ENCODE assay signal across 13 mouse cellular contexts in the genomic region with DNA sequence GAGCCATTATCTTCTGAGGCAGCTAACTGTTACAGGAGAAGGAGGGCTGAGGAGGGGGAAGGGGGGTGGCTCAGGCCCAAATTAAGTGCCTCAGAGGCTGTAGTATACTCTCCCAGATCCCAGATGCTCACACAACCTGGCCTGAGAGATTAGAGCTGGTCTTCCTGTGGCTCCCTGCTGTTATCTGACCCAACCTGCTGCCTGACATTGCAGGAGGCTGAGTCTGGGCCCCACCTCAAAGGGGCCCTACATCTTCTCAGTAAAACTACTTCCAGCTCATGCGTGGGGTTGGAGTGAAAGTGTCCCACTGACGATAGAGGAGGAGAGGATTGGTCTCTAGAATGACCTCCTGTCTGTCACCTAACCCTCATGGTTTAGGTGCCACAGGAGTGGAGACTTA.
A peak's percentile ranks its signal among the peaks of the same experiment; 100 is the strongest.
DNase-seq lines count a peak whose midpoint lies in the region; ATAC-seq and TF ChIP-seq lines count a peak whose summit lies in the region.
"Had no signal": no experiment of that assay in that cellular context is flagged by ENCODE, and none has a peak within 500 bp of the region (broad histone marks: within the 10 kb centered on the region; RNA-seq: fewer than 3 reads in every experiment).

No protein-coding gene starts in this region.

- no peak overlapping the region for H3K9ac ChIP-seq in hindbrain, embryonic 12.5 days
- H3K9ac ChIP-seq in MEL (ENCODE audit: control insufficient read depth, low read depth, low read length, poor library complexity, severe bottlenecking) = peak overlapping the region; percentile 77
- H3K9ac ChIP-seq in intestine, embryonic 16.5 days (ENCODE audit: low read depth, low read length) = no peak overlapping the region
- H3K9ac ChIP-seq: embryonic facial prominence, embryonic 12.5 days; neural tube, embryonic 12.5 days had no signal

- H3K27ac ChIP-seq in hindbrain, embryonic 10.5 days = 0 out of 2 replicates have a peak overlapping the region, but pooled peaks have one; percentile 20
- no peak overlapping the region for H3K27ac ChIP-seq in hindbrain, embryonic 12.5 days
- H3K27ac ChIP-seq in MEL (ENCODE audit: control insufficient read depth, low read depth, low read length) = peak overlapping the region; percentile 99
- no peak overlapping the region for H3K27ac ChIP-seq in intestine, embryonic 16.5 days (ENCODE audit: low read length)
- H3K27ac ChIP-seq: embryonic facial prominence, embryonic 12.5 days; left cerebral cortex, adult 2 months; neural tube, embryonic 12.5 days had no signal

- no peaks in the 10 kb centered on the region for H3K79me2 ChIP-seq in MEL (ENCODE audit: control insufficient read depth, insufficient read depth, low read length, poor library complexity)

- 40% methylated on average over 2 of the region's 2 CpGs for WGBS in hindbrain, embryonic 10.5 days
- WGBS in hindbrain, embryonic 12.5 days = 49% methylated on average over 2 of the region's 2 CpGs
- 43% methylated on average over 2 of the region's 2 CpGs for WGBS in intestine, embryonic 16.5 days

- H3K4me1 ChIP-seq in hindbrain, embryonic 10.5 days (replicated peaks) = peaks cover 48% of the 10 kb centered on the region
- peaks cover 18% of the 10 kb centered on the region for H3K4me1 ChIP-seq in hindbrain, embryonic 12.5 days
- peaks cover 17 to 36% of the 10 kb centered on the region in 2 experiments for H3K4me1 ChIP-seq in MEL (ENCODE audit: control insufficient read depth in 1 of 2, insufficient read depth in 2 of 2, low read length in 2 of 2)
- H3K4me1 ChIP-seq in intestine, embryonic 16.5 days (ENCODE audit: control insufficient read depth, insufficient read depth, low read length) = peaks cover 5% of the 10 kb centered on the region; the same call in 1 of the 2 replicates

- peak; percentile 97 for TF ChIP-seq EP300 in MEL (IDR thresholded peaks at IDR 0.05; ENCODE audit: low read depth in 1 of 2, low read length in 2 of 2)

- no peak overlapping the region for H3K4me2 ChIP-seq in hindbrain, embryonic 12.5 days (replicated peaks)
- no peak overlapping the region for H3K4me2 ChIP-seq in intestine, embryonic 16.5 days (ENCODE audit: low read depth, low read length)
- H3K4me2 ChIP-seq: embryonic facial prominence, embryonic 12.5 days; neural tube, embryonic 12.5 days had no signal

- no peak for ATAC-seq in hindbrain, embryonic 12.5 days (ENCODE audit: low FRiP score)
- peak; percentile 87 for ATAC-seq in intestine, embryonic 16.5 days
- ATAC-seq: activated CD4-positive, CD25-positive, alpha-beta regulatory T cell, adult 4 months had no signal

- H3K9me3 ChIP-seq in hindbrain, embryonic 10.5 days = no peaks in the 10 kb centered on the region
- H3K9me3 ChIP-seq in hindbrain, embryonic 12.5 days (replicated peaks) = no peaks in the 10 kb centered on the region
- H3K9me3 ChIP-seq in MEL (replicated peaks; ENCODE audit: insufficient read depth, low read length) = no peaks in the 10 kb centered on the region
- H3K9me3 ChIP-seq in intestine, embryonic 16.5 days (ENCODE audit: control insufficient read depth, low read length) = no peaks in the 10 kb centered on the region
- H3K9me3 ChIP-seq: embryonic facial prominence, embryonic 12.5 days; neural tube, embryonic 12.5 days had no signal

- no peak overlapping the region for H3K4me3 ChIP-seq in hindbrain, embryonic 10.5 days
- H3K4me3 ChIP-seq in hindbrain, embryonic 12.5 days = no peak overlapping the region
- peak overlapping the region; percentile 53 to 57 for H3K4me3 ChIP-seq in MEL (ENCODE audit: control insufficient read depth in 1 of 2, insufficient read depth in 1 of 2, low read depth in 2 of 2, low read length in 2 of 2)
- no peak overlapping the region for H3K4me3 ChIP-seq in intestine, embryonic 16.5 days (ENCODE audit: low read length)
- H3K4me3 ChIP-seq: embryonic facial prominence, embryonic 12.5 days; left cerebral cortex, adult 2 months; neural tube, embryonic 12.5 days had no signal

- DNase-seq in hindbrain, embryonic 10.5 days (ENCODE audit: low spot score) = no peak
- DNase-seq in MEL (ENCODE audit: low read depth, low spot score) = peak; percentile 96
- peak; percentile 24 for DNase-seq in skeletal muscle tissue, adult 2 months (ENCODE audit: low read depth, low spot score)
- no peak for DNase-seq in adrenal gland, postnatal 10 days
- no peak for DNase-seq in cerebellum, adult 9-11 months
- no peak for DNase-seq in layer of hippocampus, postnatal 36 days
- DNase-seq: heart, postnatal 10 days had no signal

- no peak for TF ChIP-seq CTCF in MEL (IDR thresholded peaks at IDR 0.05 in 2 of 3, conservative IDR thresholded peaks at IDR 0.05 in 1 of 3; ENCODE audit: control insufficient read depth in 1 of 3, insufficient read depth in 1 of 3, low read depth in 2 of 3, low read length in 3 of 3, poor library complexity in 1 of 3, severe bottlenecking in 1 of 3)

- H3K36me3 ChIP-seq in hindbrain, embryonic 10.5 days = no peaks in the 10 kb centered on the region
- H3K36me3 ChIP-seq in hindbrain, embryonic 12.5 days = no peaks in the 10 kb centered on the region
- H3K36me3 ChIP-seq in MEL (ENCODE audit: control insufficient read depth in 1 of 2, insufficient read depth in 2 of 2, low read length in 2 of 2) = peaks cover 0 to 33% of the 10 kb centered on the region in 2 experiments; a peak in 2 of 4 replicates
- no peaks in the 10 kb centered on the region for H3K36me3 ChIP-seq in intestine, embryonic 16.5 days (ENCODE audit: control insufficient read depth, insufficient read depth, low read length)
- H3K36me3 ChIP-seq: embryonic facial prominence, embryonic 12.5 days; neural tube, embryonic 12.5 days had no signal

- H3K27me3 ChIP-seq in hindbrain, embryonic 10.5 days (ENCODE audit: insufficient read depth, poor library complexity, severe bottlenecking) = no peaks in the 10 kb centered on the region
- no peaks in the 10 kb centered on the region for H3K27me3 ChIP-seq in hindbrain, embryonic 12.5 days
- no peaks in the 10 kb centered on the region for H3K27me3 ChIP-seq in MEL (ENCODE audit: control insufficient read depth in 1 of 2, insufficient read depth in 2 of 2, low read length in 2 of 2)
- H3K27me3 ChIP-seq in intestine, embryonic 16.5 days (replicated peaks; ENCODE audit: control insufficient read depth, insufficient read depth, low read length) = no peaks in the 10 kb centered on the region
- H3K27me3 ChIP-seq: embryonic facial prominence, embryonic 12.5 days; neural tube, embryonic 12.5 days had no signal

- TF ChIP-seq RAD21 in MEL (IDR thresholded peaks at IDR 0.05; ENCODE audit: low read depth, low read length) = no peak

- TF ChIP-seq POLR2A in MEL (IDR thresholded peaks at IDR 0.05; ENCODE audit: control insufficient read depth in 1 of 2, insufficient read depth in 1 of 2, low read depth in 1 of 2, low read length in 2 of 2, poor library complexity in 1 of 2) = peak in 1 of 2 experiments; percentile 52; a peak in 1 of 4 replicates

TF ChIP-seq in MEL, 35 proteins besides CTCF, POLR2A, EP300 and RAD21 (continues in another document):
- TF ChIP-seq ETS1 (IDR thresholded peaks at IDR 0.05; ENCODE audit: low read depth, low read length) = peak; percentile 95
- TF ChIP-seq TBP (IDR thresholded peaks at IDR 0.05; ENCODE audit: low read depth, low read length) = peak; percentile 70
- TF ChIP-seq KAT2A (conservative IDR thresholded peaks at IDR 0.05; ENCODE audit: low read depth, low read length) = peak; percentile 42
- TF ChIP-seq SMC3 (IDR thresholded peaks at IDR 0.05; ENCODE audit: low read depth, low read length) = peak; percentile 2; the same call in 1 of the 2 replicates
- TF ChIP-seq USF1 (IDR thresholded peaks at IDR 0.05; ENCODE audit: low read depth, low read length) = no peak
- no peak for TF ChIP-seq ZKSCAN1 (IDR thresholded peaks at IDR 0.05; ENCODE audit: low read depth, low read length)
- TF ChIP-seq E2F4 (IDR thresholded peaks at IDR 0.05; ENCODE audit: borderline replicate concordance, low read depth, low read length) = no peak
- TF ChIP-seq MYB (IDR thresholded peaks at IDR 0.05; ENCODE audit: low read depth, low read length) = peak; percentile 87
- TF ChIP-seq ZNF384 (IDR thresholded peaks at IDR 0.05; ENCODE audit: low read depth, low read length) = 0 out of 2 replicates have a peak, but pooled peaks have one; percentile 27
- TF ChIP-seq POLR2AphosphoS5 (IDR thresholded peaks at IDR 0.05; ENCODE audit: borderline replicate concordance, low read depth, low read length) = no peak
- peak; percentile 59; the same call in 1 of the 2 replicates for TF ChIP-seq HCFC1 (IDR thresholded peaks at IDR 0.05; ENCODE audit: low read depth, low read length)
- peak; percentile 65 for TF ChIP-seq CHD2 (IDR thresholded peaks at IDR 0.05; ENCODE audit: low read length)
- peak; percentile 82 for TF ChIP-seq MYC (IDR thresholded peaks at IDR 0.05; ENCODE audit: low read depth, low read length)
- no peak; the same call in 1 of the 2 replicates for TF ChIP-seq CHD1 (IDR thresholded peaks at IDR 0.05; ENCODE audit: low read depth, low read length)
- TF ChIP-seq GABPA (IDR thresholded peaks at IDR 0.05; ENCODE audit: low read depth, low read length) = no peak
- TF ChIP-seq POLR2AphosphoS2 (IDR thresholded peaks at IDR 0.05; ENCODE audit: low read length) = peak; percentile 77; the same call in 1 of the 2 replicates
- TF ChIP-seq JUND (IDR thresholded peaks at IDR 0.05; ENCODE audit: low read depth, low read length) = peak; percentile 81
- peak; percentile 96 for TF ChIP-seq GATA1 (IDR thresholded peaks at IDR 0.05; ENCODE audit: low read depth, low read length)
- TF ChIP-seq NELFE (IDR thresholded peaks at IDR 0.05; ENCODE audit: low read depth, low read length) = peak; percentile 61
- peak; percentile 58; the same call in 1 of the 2 replicates for TF ChIP-seq MEF2A (IDR thresholded peaks at IDR 0.05; ENCODE audit: extremely low read depth, insufficient replicate concordance, low read depth, low read length, poor library complexity, severe bottlenecking)
- peak; percentile 74; the same call in 1 of the 2 replicates for TF ChIP-seq ZMIZ1 (IDR thresholded peaks at IDR 0.05; ENCODE audit: low read depth, low read length)
- peak; percentile 67 for TF ChIP-seq ELF1 (IDR thresholded peaks at IDR 0.05; ENCODE audit: low read depth, low read length)
- TF ChIP-seq MAX (IDR thresholded peaks at IDR 0.05; ENCODE audit: low read length) = no peak; the same call in none of the 2 replicates
- peak; percentile 28; the same call in 1 of the 2 replicates for TF ChIP-seq MAFK (IDR thresholded peaks at IDR 0.05; ENCODE audit: borderline replicate concordance, low read depth, low read length)
- no peak for TF ChIP-seq USF2 (IDR thresholded peaks at IDR 0.05; ENCODE audit: borderline replicate concordance in 1 of 2, insufficient read depth in 1 of 2, low read depth in 1 of 2, low read length in 2 of 2)
- peak; percentile 98 for TF ChIP-seq TCF12 (IDR thresholded peaks at IDR 0.05; ENCODE audit: low read depth, low read length)
- TF ChIP-seq ZC3H11A (IDR thresholded peaks at IDR 0.05; ENCODE audit: low read depth, low read length) = no peak; the same call in 1 of the 2 replicates
- no peak for TF ChIP-seq UBTF (IDR thresholded peaks at IDR 0.05; ENCODE audit: borderline replicate concordance, insufficient read depth, low read depth, low read length)

Comparison
In these comparisons a context has a peak if more than half of its experiments do, and no peak if none do; other contexts are left out.
1. H3K27ac ChIP-seq: peak in hindbrain, embryonic 10.5 days (single experiment) and MEL (single experiment); none in hindbrain, embryonic 12.5 days (single experiment) and intestine, embryonic 16.5 days (single experiment).
2. DNase-seq: peak in MEL (single experiment) and skeletal muscle tissue, adult 2 months (single experiment); none in hindbrain, embryonic 10.5 days (single experiment), adrenal gland, postnatal 10 days (single experiment), cerebellum, adult 9-11 months (single experiment) and layer of hippocampus, postnatal 36 days (0 of 2).
3. H3K4me3 ChIP-seq: peak in MEL (2 of 2); none in hindbrain, embryonic 10.5 days (single experiment), hindbrain, embryonic 12.5 days (single experiment) and intestine, embryonic 16.5 days (single experiment).